Mouse (Mus musculus) Patski (cell line): ENCODE results near the gene Igdcc4. TPM values are rescaled to one million over a fixed set of nuclear protein-coding genes. Genes with fewer than 3 reads are reported as not detected.

Experiments used
- ATAC-seq: fragments of 100-300 bp; one replicate; pipeline ENCODE4 v1.8.0; 2021
- CTCF ChIA-PET: fragments of 350-600 bp; sonication (Branson Sonifier 250); formaldehyde crosslinking; loops from one replicate; lab custom pipeline; 2022; ENCODE audit warnings: inconsistent platforms; lab: Charles Lee
- POLR2A ChIA-PET: fragments of 350-600 bp; sonication (Branson Sonifier 250); formaldehyde crosslinking; loops from one replicate; lab custom pipeline; 2022; ENCODE audit warnings: antibody characterized with exemption, inconsistent platforms; lab: Charles Lee
- DNase-seq: peaks from one replicate; pipeline ENCODE4 v3.0.0-alpha.2; 2011; ENCODE audit warnings: low read depth, low spot score
- H3K27me3 ChIP-seq: fragments of 371-371 bp; one replicate; pipeline ENCODE4 v1.5.1; 2021
- CTCF ChIP-seq: fragments of 100-300 bp; IDR thresholded peaks from one replicate; pipeline ENCODE4 v1.5.1; 2021
- in situ Hi-C: fragments of 300-500 bp; cut with MboI; formaldehyde crosslinking; loops from 3 replicates; pipeline ENCODE4 v1.11.1; 2018; ENCODE audit warnings: low pct_unique_long_range_greater_than_20kb, mixed read lengths
- polyA plus RNA-seq: library from polyadenylated mRNA; unstranded; gene quantifications from one replicate; pipeline ENCODE4 v1.2.3, GENCODE M21; 2021

Igdcc4 gene
- polyA plus RNA-seq, 1 experiment from 2014 or later, result 3.3 TPM

GRCm38 (mm10) chr9:65131717-65132116, 30.4 kb downstream of the Igdcc4 start:
- DNase-seq (no peak), ATAC-seq (no peak)
- CTCF ChIA-PET, result no interaction called here
- H3K27me3 ChIP-seq, result peaks cover 38% of the 10 kb centered on the region
- POLR2A ChIA-PET, result no interaction called here
- no peak for TF ChIP-seq CTCF
- in situ Hi-C loops, result loop anchor here (5.0 kb wide), 1 partner anchor 61 kb away; no protein-coding TSS in a partner anchor

GRCm38 (mm10) chr9:65133739-65134138, 32.5 kb downstream of the Igdcc4 start:
- ChIA-PET CTCF (interaction anchor here (0.8 to 2.3 kb wide), 4 partner anchors 11 to 54 kb away, joined by 3 to 11 read pairs (median 6); no protein-coding TSS in a partner anchor), POLR2A (interaction anchor here (0.8 kb wide), 1 partner anchor 57 kb away, joined by 3 read pairs; no protein-coding TSS in a partner anchor)
- TF ChIP-seq CTCF, result no peak
- no peak for ATAC-seq
- H3K27me3 ChIP-seq, result peaks cover 47% of the 10 kb centered on the region
- in situ Hi-C loops, result loop anchor here (5.0 kb wide), 1 partner anchor 59 kb away; no protein-coding TSS in a partner anchor
- no peak for DNase-seq

- ChIA-PET POLR2A (no interaction called here), CTCF (interaction anchor here (2.3 kb wide), 1 partner anchor 52 kb away, joined by 11 read pairs; no protein-coding TSS in a partner anchor)
- H3K27me3 ChIP-seq, result peaks cover 54% of the 10 kb centered on the region
- no peak for ATAC-seq
- in situ Hi-C loops, result no loop called here
- DNase-seq, result no peak
- TF ChIP-seq CTCF, result no peak
Observed at GRCm38 (mm10) chr9:65135126-65135525, 33.8 kb downstream of the Igdcc4 start.

- in situ Hi-C loops, result no loop called here
- H3K27me3 ChIP-seq, result peaks cover 83% of the 10 kb centered on the region
- ChIA-PET CTCF (no interaction called here), POLR2A (interaction anchor here (1.0 kb wide), 1 partner anchor 27 kb away, joined by 4 read pairs; no protein-coding TSS in a partner anchor)
- no peak for DNase-seq
- TF ChIP-seq CTCF, result no peak
- ATAC-seq, result no peak
Observed at GRCm38 (mm10) chr9:65140491-65140890, 39.2 kb downstream of the Igdcc4 start.

GRCm38 (mm10) chr9:65140936-65141305, 39.6 kb downstream of the Igdcc4 start, which contains the start of gene Igdcc3:
TSS of gene Igdcc3 (plus strand) at chr9:65141189.
- H3K27me3 ChIP-seq, result peaks cover 81% of the 10 kb centered on the region

DNA sequence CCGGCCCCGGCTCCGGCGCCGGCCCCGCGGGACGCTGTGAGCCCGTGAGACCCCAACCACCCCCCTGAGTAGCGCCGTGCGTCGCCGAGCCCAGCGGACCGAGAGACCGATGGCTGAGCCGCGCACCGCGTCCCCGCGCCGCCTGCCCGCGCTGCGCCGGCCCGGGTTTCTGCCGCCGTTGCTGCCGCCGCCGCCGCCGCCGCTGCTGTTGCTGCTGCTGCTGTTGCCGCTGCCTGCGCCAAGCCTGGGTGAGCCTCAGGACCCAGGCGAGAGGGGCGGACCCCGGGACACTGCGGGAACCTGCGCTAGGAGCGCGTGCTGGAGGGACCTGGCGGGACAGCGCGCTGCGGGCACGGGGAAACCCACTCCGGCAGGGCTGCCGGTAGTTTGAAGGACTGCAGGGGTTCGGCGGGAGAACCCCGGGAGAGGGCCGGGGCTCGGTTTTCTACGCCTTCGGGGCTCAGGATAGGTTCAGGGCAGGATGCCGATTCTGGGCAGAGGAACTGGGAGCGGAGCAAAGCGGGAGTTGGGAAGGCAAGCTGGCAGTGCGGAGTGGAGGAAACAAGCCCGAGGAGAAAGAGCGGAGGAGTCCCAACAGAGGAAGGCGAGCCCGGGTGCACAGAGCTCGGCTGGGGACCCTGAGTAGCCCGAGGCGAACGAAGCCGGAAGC, 40.2 kb downstream of the Igdcc4 start:
- CTCF ChIA-PET, result no interaction called here
- in situ Hi-C loops, result no loop called here

More at GRCm38 (mm10) chr9:65140936-65141305, 39.6 kb downstream of the Igdcc4 start, which contains the start of gene Igdcc3:
- POLR2A ChIA-PET, result interaction anchor here (0.5 to 1.0 kb wide), 2 partner anchors 24 to 26 kb away, joined by 3 to 4 read pairs; no protein-coding TSS in a partner anchor
- in situ Hi-C loops, result no loop called here
- TF ChIP-seq CTCF, result no peak
- CTCF ChIA-PET, result no interaction called here
- no peak for DNase-seq
- no peak for ATAC-seq

DNA sequence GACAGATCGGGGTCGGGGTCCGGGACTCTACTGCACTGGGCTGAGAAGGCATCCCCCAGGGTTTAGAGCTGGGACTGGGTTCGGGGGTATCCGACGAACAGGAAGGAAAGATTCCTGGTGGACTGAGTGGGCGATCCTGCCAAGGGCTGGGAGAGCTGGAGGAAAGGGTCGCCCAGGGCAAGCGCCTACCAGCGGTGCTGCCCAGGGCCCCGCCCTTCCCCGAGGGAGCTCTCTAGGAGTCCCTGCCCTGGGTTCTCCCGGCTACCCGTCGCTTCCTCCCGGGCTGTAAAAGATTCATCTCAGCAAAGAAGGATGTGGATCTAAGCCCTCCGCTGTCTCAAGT, 40.7 kb downstream of the Igdcc4 start:
- no peak for ATAC-seq
- TF ChIP-seq CTCF, result no peak
- in situ Hi-C loops, result no loop called here
- CTCF ChIA-PET, result no interaction called here
- peaks cover 79% of the 10 kb centered on the region for H3K27me3 ChIP-seq
- POLR2A ChIA-PET, result no interaction called here
- DNase-seq, result no peak

More for the DNA sequence above, 40.2 kb downstream of the Igdcc4 start:
- ATAC-seq (peak; percentile 31), DNase-seq (no peak)
- POLR2A ChIA-PET, result interaction anchor here (0.5 to 1.0 kb wide), 2 partner anchors 23 to 26 kb away, joined by 3 to 4 read pairs; no protein-coding TSS in a partner anchor
- H3K27me3 ChIP-seq, result peaks cover 79% of the 10 kb centered on the region
- TF ChIP-seq CTCF, result no peak

DNA sequence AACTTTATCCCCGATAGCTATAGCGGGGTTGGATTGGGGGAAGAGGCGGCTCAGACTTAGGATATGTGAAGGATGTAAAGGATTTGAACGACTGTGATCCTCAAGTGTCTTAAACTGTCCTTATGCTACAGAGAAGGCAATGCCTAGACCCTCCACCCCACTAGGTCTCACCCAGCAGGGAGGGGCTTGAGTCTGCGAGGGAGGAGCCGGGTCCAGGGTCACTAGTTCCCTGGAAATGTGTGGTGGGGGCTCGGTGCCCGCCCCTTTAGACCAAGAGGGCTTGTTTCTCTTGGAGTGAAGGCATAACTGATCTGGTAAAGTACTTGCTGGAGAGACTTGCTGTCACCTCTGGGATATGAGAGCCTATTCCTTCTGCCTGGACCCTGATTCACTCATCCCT, 41.1 kb downstream of the Igdcc4 start:
- in situ Hi-C loops, result no loop called here
- ATAC-seq (no peak), DNase-seq (no peak)
- peaks cover 75% of the 10 kb centered on the region for H3K27me3 ChIP-seq
- POLR2A ChIA-PET, result no interaction called here
- CTCF ChIA-PET, result no interaction called here
- TF ChIP-seq CTCF, result no peak

GRCm38 (mm10) chr9:65146001-65146400, 44.7 kb downstream of the Igdcc4 start:
- no peak for TF ChIP-seq CTCF
- ATAC-seq (no peak), DNase-seq (no peak)
- H3K27me3 ChIP-seq, result peaks cover 54% of the 10 kb centered on the region
- in situ Hi-C loops, result no loop called here
- POLR2A ChIA-PET, result no interaction called here
- CTCF ChIA-PET, result no interaction called here

GRCm38 (mm10) chr9:65148507-65148906, 47.2 kb downstream of the Igdcc4 start:
- POLR2A ChIA-PET, result no interaction called here
- H3K27me3 ChIP-seq, result peaks cover 43% of the 10 kb centered on the region
- no peak for ATAC-seq
- no peak for TF ChIP-seq CTCF
- DNase-seq, result no peak
- CTCF ChIA-PET, result no interaction called here
- in situ Hi-C loops, result no loop called here

GRCm38 (mm10) chr9:65152711-65153330, 51.5 kb downstream of the Igdcc4 start:
- no peak for ATAC-seq
- ChIA-PET POLR2A (no interaction called here), CTCF (interaction anchor here (1.2 kb wide), 1 partner anchor 12 kb away, joined by 4 read pairs; no protein-coding TSS in a partner anchor)
- TF ChIP-seq CTCF, result no peak
- no peak for DNase-seq
- peaks cover 49% of the 10 kb centered on the region for H3K27me3 ChIP-seq
- in situ Hi-C loops, result no loop called here
